Comparison of ENCODE assay signal across 23 mouse cellular contexts in the genomic region with DNA sequence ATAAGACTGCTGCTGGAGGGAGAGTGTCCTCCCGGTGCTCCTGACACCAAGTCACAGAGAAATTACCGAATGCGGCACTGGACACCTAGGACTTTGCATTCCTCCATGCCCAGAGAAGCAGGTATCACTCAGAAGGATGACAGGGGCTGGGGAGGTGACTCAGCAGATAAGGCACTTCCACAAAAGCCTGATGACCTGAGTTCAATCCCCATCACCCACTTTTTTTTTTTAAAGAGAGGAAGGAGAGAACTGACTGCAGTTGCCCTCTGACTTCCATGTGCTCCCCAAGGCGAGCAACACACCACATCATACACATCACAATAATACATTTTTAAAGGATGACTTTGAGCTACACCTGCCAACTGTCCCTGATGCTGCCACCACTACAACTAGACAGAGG. TPM values are rescaled to one million over a fixed set of nuclear protein-coding genes. Genes with fewer than 3 reads are reported as not detected.
"Had no signal": no experiment of that assay in that cellular context is flagged by ENCODE, and none has a peak within 500 bp of the region (broad histone marks: within the 10 kb centered on the region; RNA-seq: fewer than 3 reads in every experiment).

No protein-coding gene starts in this region.

- H3K9ac ChIP-seq: neural tube, embryonic 12.5 days; neural tube, embryonic 13.5 days; neural tube, embryonic 15.5 days; stomach, embryonic 15.5 days had no signal

- H3K9me3 ChIP-seq: neural tube, embryonic 12.5 days; neural tube, embryonic 13.5 days; neural tube, embryonic 15.5 days; stomach, embryonic 15.5 days had no signal

- H3K27ac ChIP-seq: neural tube, embryonic 12.5 days; neural tube, embryonic 13.5 days; neural tube, embryonic 15.5 days; stomach, embryonic 15.5 days; stomach, postnatal 0 days had no signal

- H3K4me1 ChIP-seq: neural tube, embryonic 13.5 days; neural tube, embryonic 15.5 days; stomach, embryonic 15.5 days had no signal

- H3K27me3 ChIP-seq: neural tube, embryonic 12.5 days; neural tube, embryonic 13.5 days; neural tube, embryonic 15.5 days; stomach, embryonic 15.5 days had no signal

- H3K4me3 ChIP-seq: neural tube, embryonic 12.5 days; neural tube, embryonic 13.5 days; neural tube, embryonic 15.5 days; stomach, embryonic 15.5 days had no signal

- H3K36me3 ChIP-seq: neural tube, embryonic 13.5 days; neural tube, embryonic 15.5 days; stomach, embryonic 15.5 days had no signal

- DNase-seq: retina, postnatal 1 day; right cerebral cortex, adult 18-20 months; right cerebral cortex, postnatal 14 days; right cerebral cortex, postnatal 25 days; right cerebral cortex, postnatal 4 days; spleen, adult 18-20 months; thymus, adult 18-20 months; thymus, adult 2 months; thymus, postnatal 14 days; thymus, postnatal 25 days; thymus, postnatal 36 days; thymus, postnatal 4 days had no signal

RNA-seq across cellular contexts. Expression of a gene that starts 32.7 kb away (rescaled TPM):
- total RNA-seq: neutrophil, adult 5-6 weeks had no signal
- polyA plus RNA-seq: neural tube, embryonic 12.5 days; neural tube, embryonic 13.5 days; neural tube, embryonic 14.5 days; neural tube, embryonic 15.5 days; spleen, adult 2 months; stomach, embryonic 14.5 days; stomach, embryonic 15.5 days; stomach, embryonic 16.5 days; stomach, postnatal 0 days; urinary bladder, adult 2 months had no signal

RNA-seq across cellular contexts. Expression of a gene that starts 44.3 kb away (rescaled TPM):
- total RNA-seq: neutrophil, adult 5-6 weeks had no signal
- polyA plus RNA-seq: neural tube, embryonic 12.5 days; neural tube, embryonic 13.5 days; neural tube, embryonic 14.5 days; neural tube, embryonic 15.5 days; spleen, adult 2 months had no signal
